Mouse (Mus musculus): ENCODE data around the gene Bag1.
A peak's percentile ranks its signal among the peaks of the same experiment; 100 is the strongest.

Bag1 gene

GRCm38 (mm10) chr4:40948160-40948708, at the start of gene Bag1, which contains the start of gene Chmp5:
Gene Bag1 (minus strand): TSS chr4:40948294.
Gene Chmp5 (plus strand): TSS chr4:40948407.
- TF ChIP-seq GATA4 (IDR thresholded peaks at IDR 0.05; ENCODE audit: insufficient replicate concordance, low read length): no peak

- no peak for TF ChIP-seq GATA4 (IDR thresholded peaks at IDR 0.05; ENCODE audit: insufficient replicate concordance, low read length)
Observed at GRCm38 (mm10) chr4:40996302-40996701, 48.2 kb upstream of the Bag1 start.

- no peak for TF ChIP-seq GATA4 (IDR thresholded peaks at IDR 0.05; ENCODE audit: insufficient replicate concordance, low read length)
Observed at GRCm38 (mm10) chr4:40989633-40990032, 41.5 kb upstream of the Bag1 start.

GRCm38 (mm10) chr4:40983686-40984085, 35.6 kb upstream of the Bag1 start:
- no peak for TF ChIP-seq GATA4 (IDR thresholded peaks at IDR 0.05; ENCODE audit: insufficient replicate concordance, low read length)

- TF ChIP-seq GATA4 (IDR thresholded peaks at IDR 0.05; ENCODE audit: insufficient replicate concordance, low read length): no peak
Observed at GRCm38 (mm10) chr4:40982486-40982885, 34.4 kb upstream of the Bag1 start.

- no peak for TF ChIP-seq GATA4 (IDR thresholded peaks at IDR 0.05; ENCODE audit: insufficient replicate concordance, low read length)
Observed at GRCm38 (mm10) chr4:40979430-40979829, 31.3 kb upstream of the Bag1 start.

- TF ChIP-seq GATA4 (IDR thresholded peaks at IDR 0.05; ENCODE audit: insufficient replicate concordance, low read length): no peak
Observed at GRCm38 (mm10) chr4:40976651-40977050, 28.6 kb upstream of the Bag1 start.

- no peak for TF ChIP-seq GATA4 (IDR thresholded peaks at IDR 0.05; ENCODE audit: insufficient replicate concordance, low read length)
Observed at GRCm38 (mm10) chr4:40975678-40976077, 27.6 kb upstream of the Bag1 start.

GRCm38 (mm10) chr4:40974011-40974410, 25.9 kb upstream of the Bag1 start:
- no peak for TF ChIP-seq GATA4 (IDR thresholded peaks at IDR 0.05; ENCODE audit: insufficient replicate concordance, low read length)

- TF ChIP-seq GATA4 (IDR thresholded peaks at IDR 0.05; ENCODE audit: insufficient replicate concordance, low read length): no peak
Observed at GRCm38 (mm10) chr4:40971744-40972143, 23.6 kb upstream of the Bag1 start.

- peak; percentile 6; the same call in 1 of the 2 replicates for TF ChIP-seq GATA4 (IDR thresholded peaks at IDR 0.05; ENCODE audit: insufficient replicate concordance, low read length)
Observed at GRCm38 (mm10) chr4:40970842-40971701, 23.0 kb upstream of the Bag1 start, which contains the start of gene Nfx1. Gene Nfx1 (plus strand): TSS chr4:40970906.

- TF ChIP-seq GATA4 (IDR thresholded peaks at IDR 0.05; ENCODE audit: insufficient replicate concordance, low read length): no peak
Observed at GRCm38 (mm10) chr4:40970592-40970841, 22.4 kb upstream of the Bag1 start.

GRCm38 (mm10) chr4:40969781-40970591, 21.9 kb upstream of the Bag1 start:
- TF ChIP-seq GATA4 (IDR thresholded peaks at IDR 0.05; ENCODE audit: insufficient replicate concordance, low read length): no peak

- no peak for TF ChIP-seq GATA4 (IDR thresholded peaks at IDR 0.05; ENCODE audit: insufficient replicate concordance, low read length)
Observed at GRCm38 (mm10) chr4:40969161-40969560, 21.1 kb upstream of the Bag1 start.

GRCm38 (mm10) chr4:40963536-40963935, 15.4 kb upstream of the Bag1 start:
- no peak for TF ChIP-seq GATA4 (IDR thresholded peaks at IDR 0.05; ENCODE audit: insufficient replicate concordance, low read length)

GRCm38 (mm10) chr4:40955942-40956341, 7.8 kb upstream of the Bag1 start:
- 0 out of 2 replicates have a peak, but pooled peaks have one; percentile 18 for TF ChIP-seq GATA4 (IDR thresholded peaks at IDR 0.05; ENCODE audit: insufficient replicate concordance, low read length)
